Mouse (Mus musculus) midbrain, embryonic 16.5 days (tissue): ENCODE data around the gene Scgb1b12. TPM values are rescaled to one million over a fixed set of nuclear protein-coding genes. Genes with fewer than 3 reads are reported as not detected.
"Not testable (repeated sequence)": the region's sequence is repeated elsewhere in the genome, so short reads cannot be mapped to it uniquely, and the experiment has no call there.

Source experiments
- ATAC-seq: fragments of 200-750 bp; cut with Nextera tagmentation; 2 replicates; pipeline ENCODE4 v1.8.0; 2017; ENCODE audit warnings: moderate TSS enrichment
- H3K27ac ChIP-seq: fragments of 300-500 bp; sonication (generic); 2 replicates; pipeline ENCODE4 v1.5.1; 2014; ENCODE audit warnings: mild to moderate bottlenecking, low read length, mixed read lengths
- H3K27me3 ChIP-seq: fragments of 300-500 bp; sonication (generic); 2 replicates; pipeline ENCODE4 v1.6.1; 2014; ENCODE audit warnings: low read depth, low read length, mixed read lengths; ENCODE audit not compliant: control insufficient read depth, insufficient read depth
- H3K36me3 ChIP-seq: fragments of 300-500 bp; sonication (generic); 2 replicates; pipeline ENCODE4 v1.6.1; 2014; ENCODE audit warnings: mild to moderate bottlenecking, low read length, moderate library complexity, mixed read lengths; ENCODE audit not compliant: control insufficient read depth, insufficient read depth
- H3K4me1 ChIP-seq: fragments of 300-500 bp; sonication (generic); 2 replicates; pipeline ENCODE4 v1.6.1; 2014; ENCODE audit warnings: mild to moderate bottlenecking, low read length, mixed read lengths; ENCODE audit not compliant: control insufficient read depth, insufficient read depth
- H3K4me2 ChIP-seq: fragments of 300-500 bp; sonication (generic); 2 replicates; pipeline ENCODE4 v1.6.1; 2014; ENCODE audit warnings: mild to moderate bottlenecking, low read length, mixed read lengths
- H3K4me3 ChIP-seq: fragments of 300-500 bp; sonication (generic); 2 replicates; pipeline ENCODE4 v1.5.1; 2014; ENCODE audit warnings: low read depth, mild to moderate bottlenecking, low read length, moderate library complexity, mixed read lengths
- H3K9ac ChIP-seq: fragments of 300-500 bp; sonication (generic); 2 replicates; pipeline ENCODE4 v1.6.1; 2014; ENCODE audit warnings: low read depth, low read length, mixed read lengths
- H3K9me3 ChIP-seq: fragments of 300-500 bp; sonication (generic); replicated peaks from 2 replicates; pipeline ENCODE4 v1.6.1; 2014; ENCODE audit warnings: mild to moderate bottlenecking, low read length, mixed read lengths; ENCODE audit not compliant: control insufficient read depth, poor library complexity, severe bottlenecking
- WGBS: fragments of 180-500 bp; shearing (Covaris S2); extraction: QIAGEN DNeasy Blood & Tissue Kit; methylation state at CpG from one replicate; pipeline ENCODE4 v1.1.7; 2014; 5-methylcytosine and 5-hydroxymethylcytosine counted together
- polyA plus RNA-seq: library from polyadenylated mRNA; unstranded; fragments of >200 nt; fragmentation: Nextera tagmentation; extraction: Ambion mirVana; gene quantifications from 2 replicates; pipeline ENCODE4 v1.2.1, GENCODE M21; 2015

Scgb1b12 gene
- not detected in 2 replicates for polyA plus RNA-seq

DNA sequence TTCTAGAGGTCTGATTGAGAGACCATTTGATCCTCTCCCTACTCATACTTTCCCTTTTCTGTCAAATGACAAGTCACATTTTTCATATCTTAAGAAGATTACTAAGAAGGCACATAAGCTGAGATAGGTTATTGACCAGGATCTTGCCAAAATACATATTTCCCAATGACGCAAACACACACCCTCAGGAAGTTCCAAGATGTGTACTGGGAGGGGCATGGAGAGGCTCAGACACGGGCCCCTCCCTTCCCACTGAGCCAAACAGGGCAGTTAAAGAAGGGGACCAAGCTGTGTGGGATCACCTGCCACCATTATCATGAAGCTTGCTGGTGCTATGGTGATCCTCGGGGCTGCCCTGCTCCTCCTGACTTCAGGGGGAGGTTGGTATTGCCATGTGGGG, at the start of gene Scgb1b12:
Gene Scgb1b12 (plus strand): TSS at position 301 of the 400 bp plus-strand sequence.
- not testable (repeated sequence) for H3K27ac ChIP-seq, H3K4me1 ChIP-seq, H3K27me3 ChIP-seq, H3K4me2 ChIP-seq, ATAC-seq, H3K9me3 ChIP-seq, H3K36me3 ChIP-seq, H3K4me3 ChIP-seq, H3K9ac ChIP-seq
- WGBS, result 77% methylated on average over 2 of the region's 3 CpGs

DNA sequence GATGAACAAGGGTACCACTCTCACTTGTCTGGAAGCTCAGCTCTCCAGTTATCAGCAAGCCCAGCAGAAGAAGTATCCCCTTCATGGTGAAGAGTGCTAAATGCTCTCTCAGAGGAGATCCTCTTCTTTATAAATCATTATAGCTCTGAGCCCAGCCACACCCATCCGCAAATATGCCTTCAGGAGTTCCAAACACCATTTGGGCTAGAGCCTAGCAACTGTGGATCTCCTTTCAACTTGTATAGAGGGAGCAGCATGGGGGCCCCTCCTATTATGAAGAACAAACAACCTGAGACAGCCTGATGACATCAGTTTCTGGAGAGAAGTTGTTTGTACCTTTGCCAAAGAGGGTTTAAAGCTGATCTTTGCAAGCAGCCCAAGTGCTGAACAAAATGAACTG, 6.8 kb upstream of the Scgb1b12 start, which contains the start of gene Scgb2b12:
Gene Scgb2b12 (minus strand): TSS at position 101 of the 400 bp plus-strand sequence.
- not testable (repeated sequence) for H3K9ac ChIP-seq, H3K9me3 ChIP-seq, ATAC-seq, H3K4me1 ChIP-seq, H3K27ac ChIP-seq, H3K36me3 ChIP-seq, H3K4me2 ChIP-seq, H3K27me3 ChIP-seq, H3K4me3 ChIP-seq
- WGBS, result 81% methylated on average over 1 of the region's 1 CpGs

Other genes with a start within 250 kb of the Scgb1b12 start
- gene Scgb1b10, start 233.3 kb upstream of the Scgb1b12 start, polyA plus RNA-seq, result not detected in 2 replicates
- not detected in 2 replicates for gene Scgb2b11, start 123.0 kb upstream of the Scgb1b12 start, polyA plus RNA-seq
- not detected in 2 replicates for gene Scgb1b11, start 111.3 kb upstream of the Scgb1b12 start, polyA plus RNA-seq
- gene Scgb2b12, start 6.9 kb upstream of the Scgb1b12 start, polyA plus RNA-seq, result not detected in 2 replicates
- gene Scgb1b29, start 107.4 kb downstream of the Scgb1b12 start, polyA plus RNA-seq, result not detected in 2 replicates